Mouse (Mus musculus) left cerebral cortex, postnatal 14 days (tissue): ENCODE results near the gene Smyd3. TPM values are rescaled to one million over a fixed set of nuclear protein-coding genes. Genes with fewer than 3 reads are reported as not detected.

Source experiments
- DNase-seq, 2 experiments: peaks; one replicate each; pipeline ENCODE4 v3.0.0; 2021 to 2022; ENCODE audit warnings: low spot score in 2 of 2, mixed read lengths in 1 of 2
- intact Hi-C: fragments of 180-260 bp; cut with DNase I; formaldehyde crosslinking; loops from one replicate; pipeline ENCODE4 v1.15.1; 2025
- total RNA-seq, 2 experiments: library from RNA; stranded (reverse); gene quantifications; 2 replicates each; pipeline ENCODE4 v1.2.3; 2021

The Smyd3 gene
- total RNA-seq, 2 experiments from 2014 or later, result 19.1 to 20.6 TPM

DNA sequence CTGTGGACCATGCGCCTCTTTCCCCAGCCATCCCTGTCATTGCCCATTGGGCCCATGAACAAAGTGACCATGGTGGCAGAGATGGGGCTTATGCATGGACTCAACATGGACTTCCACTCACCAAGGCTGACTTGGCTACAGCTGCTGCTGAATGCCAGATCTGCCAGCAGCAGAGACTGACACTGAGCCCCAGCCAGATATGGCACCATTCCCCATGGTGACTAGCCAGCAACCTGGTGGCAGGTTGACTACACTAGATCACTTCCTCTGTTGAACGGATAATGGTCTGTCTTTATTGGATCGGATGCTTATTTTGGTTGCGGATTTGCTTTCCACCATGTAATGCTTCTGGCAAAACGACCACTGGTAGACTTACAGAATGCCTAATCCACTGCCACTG, 486.3 kb downstream of the Smyd3 start:
- DNase-seq, result no peak
- intact Hi-C loops, result no loop called here

DNA sequence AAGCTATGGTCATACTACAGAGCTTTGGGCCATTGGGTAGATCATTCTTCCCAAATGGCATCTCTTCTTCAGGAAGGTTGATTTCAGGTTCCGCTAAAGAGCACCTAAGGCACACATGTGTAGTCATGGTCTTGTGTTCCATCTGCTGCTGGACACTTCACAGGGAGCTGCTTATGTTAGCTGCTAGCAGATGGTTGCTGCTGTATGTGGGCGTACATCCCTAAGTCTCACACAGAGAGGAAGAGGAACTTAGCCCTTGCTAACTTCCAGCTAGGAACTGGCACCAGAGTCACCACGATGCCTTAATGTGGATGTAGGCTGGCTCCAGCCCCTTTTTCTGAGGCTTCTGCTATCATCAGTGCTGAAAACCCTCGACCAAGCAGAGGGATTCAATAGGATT, 491.2 kb downstream of the Smyd3 start:
- peak; percentile 29 to 37 for DNase-seq
- intact Hi-C loops, result no loop called here

DNA sequence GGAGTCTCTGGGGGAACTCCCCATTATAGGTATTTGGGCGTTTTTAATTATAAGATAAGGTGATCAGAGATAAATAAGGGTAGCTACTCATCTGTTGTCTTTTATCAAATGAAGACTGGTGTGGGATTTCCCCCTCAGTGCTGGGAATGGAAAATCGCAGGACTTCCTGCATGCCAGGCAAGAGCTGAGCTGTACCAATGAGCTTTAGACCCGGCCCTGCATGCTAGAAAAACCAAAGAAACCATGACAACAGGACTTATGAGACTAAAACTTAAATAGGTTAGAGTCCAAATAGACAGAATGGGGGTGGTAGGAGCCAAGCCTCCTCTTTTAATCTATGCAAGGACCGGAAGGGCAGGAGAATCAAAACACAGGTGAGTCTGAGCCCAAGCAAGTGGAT, 492.7 kb downstream of the Smyd3 start:
- intact Hi-C loops, result no loop called here
- no peak for DNase-seq

DNA sequence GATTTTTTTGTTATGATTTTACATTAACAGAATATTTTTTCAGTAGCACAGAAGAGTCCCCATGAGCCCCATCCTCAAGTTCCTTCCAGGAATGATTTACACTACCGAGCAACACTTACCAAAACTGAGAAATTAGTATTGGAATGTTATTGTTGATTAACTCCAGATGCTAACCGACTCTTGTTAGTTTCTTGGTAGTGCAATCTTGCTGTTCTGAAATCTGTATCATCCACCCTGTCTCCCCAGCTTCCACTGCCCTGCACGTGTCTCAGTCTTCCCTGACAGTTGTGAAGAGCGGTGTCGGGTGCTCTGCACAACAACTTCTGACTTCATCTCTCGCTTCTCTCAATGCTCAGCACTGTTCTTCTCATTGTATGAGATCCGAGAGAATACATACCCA, 494.4 kb downstream of the Smyd3 start:
- intact Hi-C loops, result no loop called here
- no peak for DNase-seq

DNA sequence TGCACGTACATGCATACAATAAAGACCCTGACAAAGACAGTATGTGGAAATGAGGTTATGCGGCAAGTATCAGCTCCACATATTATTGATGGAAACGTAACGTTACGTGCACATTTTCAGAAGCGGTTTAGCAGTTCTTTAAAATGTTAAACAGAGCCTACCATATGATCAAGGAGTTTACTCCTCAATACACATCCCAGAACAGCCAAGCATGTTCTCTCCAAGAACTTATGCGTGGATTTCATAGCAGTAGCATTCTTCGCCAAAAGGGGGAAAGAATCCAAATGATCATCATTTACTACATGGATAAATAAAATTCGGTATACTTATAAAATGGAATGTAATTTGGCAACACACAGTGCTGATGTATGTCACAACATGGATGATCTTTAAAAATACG, 500.4 kb downstream of the Smyd3 start:
- intact Hi-C loops, result no loop called here

DNA sequence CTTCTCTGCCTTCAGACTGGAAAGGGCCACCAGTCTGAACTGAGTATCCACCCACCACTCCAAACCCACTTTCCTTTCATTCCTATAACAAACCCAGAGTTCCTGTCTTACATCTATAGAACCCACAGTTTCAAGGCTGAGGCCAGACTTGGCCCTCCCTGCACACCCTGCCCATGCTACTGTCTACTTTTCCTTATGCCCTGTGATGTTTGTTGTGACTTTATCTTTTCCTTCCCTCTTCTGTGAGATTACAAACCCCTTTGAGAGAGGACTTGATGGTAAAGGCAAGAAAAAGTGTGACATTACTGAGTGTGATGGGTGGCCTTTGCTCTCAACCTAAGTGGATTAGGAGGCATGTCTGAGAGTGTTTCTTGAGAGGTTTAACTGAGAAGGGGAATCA, 504.8 kb downstream of the Smyd3 start:
- intact Hi-C loops, result no loop called here
- DNase-seq, result no peak

More for the DNA sequence above, 500.4 kb downstream of the Smyd3 start:
- DNase-seq, result no peak

DNA sequence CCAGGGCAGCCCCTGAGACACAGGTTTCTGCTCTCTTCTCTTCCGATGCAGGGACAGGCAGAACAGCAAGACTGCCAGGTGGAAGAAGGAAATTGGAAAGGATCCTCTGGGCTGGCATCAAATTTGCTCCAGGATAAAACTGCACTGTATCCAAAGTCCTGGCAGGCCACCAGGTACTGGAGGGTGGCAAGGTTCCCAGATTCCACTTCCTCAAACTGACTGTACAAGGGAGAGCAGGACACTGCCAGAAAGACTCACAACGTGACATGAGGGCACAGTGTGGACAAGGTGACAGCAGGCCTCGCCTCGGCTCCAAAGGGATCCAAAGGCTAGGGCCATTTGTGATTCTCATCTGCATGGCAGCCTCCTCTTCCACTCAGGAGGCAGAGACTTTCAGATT, 505.6 kb downstream of the Smyd3 start:
- intact Hi-C loops, result no loop called here
- peak; percentile 57 to 70 for DNase-seq

DNA sequence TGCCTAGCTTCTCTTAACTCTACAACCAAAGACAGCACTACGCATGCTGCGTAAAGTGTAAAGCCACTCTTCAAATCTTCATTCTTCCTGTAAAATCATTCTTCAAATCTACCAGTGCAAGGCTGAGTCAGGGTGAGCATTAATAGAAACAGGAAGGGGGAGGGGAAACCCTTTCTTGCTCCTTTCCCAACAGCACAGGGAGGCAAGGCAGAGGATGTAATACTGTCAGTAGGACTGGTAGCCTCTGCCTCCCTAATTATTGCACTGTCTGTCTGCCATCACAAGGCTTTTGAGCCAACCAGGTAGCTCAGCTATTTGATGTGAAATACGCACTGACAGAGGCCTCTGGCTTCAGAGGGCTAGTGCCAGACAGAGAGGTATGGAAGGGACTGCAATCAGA, 507.1 kb downstream of the Smyd3 start:
- DNase-seq, result no peak
- intact Hi-C loops, result no loop called here

DNA sequence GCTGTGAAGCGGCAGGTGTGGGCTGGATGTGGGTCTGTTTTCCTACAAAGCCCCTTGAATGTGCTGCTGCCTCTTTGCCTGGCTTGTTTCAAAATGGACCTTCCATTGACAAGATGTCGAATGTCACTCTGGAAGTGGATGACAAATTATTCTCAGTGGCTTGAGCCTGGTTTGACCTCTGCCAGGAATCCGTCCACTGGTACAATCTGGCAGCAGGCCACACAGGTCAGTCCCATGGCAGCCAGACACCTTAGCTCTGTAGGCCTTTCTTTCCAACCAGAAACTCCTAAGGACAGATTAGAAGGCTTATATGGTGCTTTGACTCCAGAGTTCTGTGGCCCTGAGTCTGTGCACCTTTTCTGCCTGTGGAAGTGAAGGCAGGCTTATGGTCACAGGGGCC, 507.9 kb downstream of the Smyd3 start:
- DNase-seq, result no peak
- intact Hi-C loops, result no loop called here

DNA sequence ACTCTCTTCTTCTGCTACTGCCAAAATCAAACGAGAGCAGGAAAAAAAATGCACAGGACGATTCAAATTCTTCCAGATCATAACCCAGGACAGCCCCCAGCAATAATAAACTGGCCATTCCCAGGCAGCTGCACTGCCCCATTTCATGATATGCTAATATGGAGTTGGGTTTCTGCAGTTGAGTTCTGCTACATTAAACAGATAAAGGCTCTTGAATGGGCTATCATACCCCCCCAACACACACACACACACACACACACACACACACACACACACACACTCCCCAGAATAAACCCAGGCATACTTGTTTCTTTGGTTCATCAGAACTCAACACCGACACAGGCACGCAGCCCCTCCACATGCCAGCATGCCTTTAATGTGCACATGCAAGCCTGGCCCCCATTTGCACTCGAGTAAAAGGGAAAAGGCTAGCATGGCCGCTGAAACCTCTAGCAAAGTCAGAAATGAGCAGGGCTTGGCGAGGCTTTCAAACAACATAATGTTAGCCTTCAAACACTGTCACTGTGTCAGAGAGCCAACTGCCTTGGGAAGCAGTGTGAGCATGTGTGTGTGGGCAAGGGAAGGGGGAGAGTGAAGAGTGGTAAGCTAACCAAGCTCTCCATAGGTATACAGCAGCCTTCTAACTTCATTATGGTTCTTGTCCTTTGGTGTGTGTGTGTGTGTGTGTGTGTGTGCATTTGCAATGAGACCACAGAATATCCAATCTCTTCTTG, 513.5 kb downstream of the Smyd3 start:
- peak in 1 of 2 experiments; percentile 25 for DNase-seq
- intact Hi-C loops, result no loop called here

DNA sequence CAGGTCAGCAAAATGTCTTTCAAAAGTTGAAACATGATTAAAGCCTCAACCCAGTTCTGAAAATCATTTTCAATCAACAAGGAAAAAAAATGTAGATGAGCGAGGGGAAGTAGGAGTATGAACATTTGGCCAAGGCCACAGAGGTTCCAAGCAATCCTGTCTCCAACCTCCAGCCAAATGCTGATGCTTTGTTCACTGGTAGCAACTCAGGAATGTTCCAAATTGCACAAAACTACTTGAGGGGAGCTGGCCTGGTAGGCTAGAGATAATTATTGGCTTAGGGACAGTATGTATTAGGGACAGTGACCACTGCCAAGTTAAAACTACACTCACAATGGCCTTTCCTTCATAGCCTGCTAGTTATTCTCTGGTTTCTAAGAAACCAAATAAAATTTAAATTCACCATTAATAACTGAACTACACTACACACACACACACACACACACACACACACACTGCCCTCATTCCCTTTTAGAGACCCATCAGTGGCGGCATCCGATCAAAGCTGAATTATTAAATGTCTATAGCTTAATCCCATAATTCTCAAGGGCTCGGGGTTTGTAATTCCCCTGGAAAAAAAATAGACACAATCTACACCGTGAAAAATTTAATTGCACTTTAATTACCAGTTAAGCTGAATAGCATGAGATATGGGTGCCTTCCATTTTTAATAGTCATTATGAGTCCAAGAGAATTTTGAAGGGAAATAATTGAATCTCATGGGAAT, 514.3 kb downstream of the Smyd3 start:
- no peak for DNase-seq
- intact Hi-C loops, result no loop called here

DNA sequence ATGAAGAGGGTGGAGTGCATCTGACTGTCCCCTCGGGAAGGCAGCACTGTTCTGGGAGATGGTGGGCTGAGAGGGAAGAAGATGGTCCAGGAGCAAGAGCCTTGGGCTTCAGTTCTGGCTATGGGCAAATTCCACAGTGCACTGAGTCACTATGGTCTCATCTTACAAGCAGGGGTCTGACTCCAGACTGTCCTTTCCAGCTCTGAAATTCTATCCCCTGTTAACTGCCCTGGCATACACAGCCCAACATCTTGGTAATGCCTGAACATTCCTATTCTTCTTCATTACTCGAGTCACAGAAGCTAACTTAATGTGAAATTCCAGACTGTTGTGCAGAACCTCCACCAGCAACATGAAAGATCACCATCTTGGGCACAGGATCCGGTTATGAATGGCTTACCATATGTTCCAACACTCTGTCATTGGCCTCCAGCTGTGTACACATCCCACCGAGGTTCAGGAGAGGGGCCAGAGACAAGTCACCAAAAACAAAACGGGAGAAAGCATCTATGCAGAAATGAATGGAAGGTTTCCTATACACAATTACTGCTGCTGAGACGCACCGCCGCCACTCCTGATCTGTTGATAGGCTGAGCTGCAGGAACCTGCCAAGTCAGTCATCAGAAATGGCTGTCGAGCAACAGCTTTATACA, 517.8 kb downstream of the Smyd3 start:
- intact Hi-C loops, result no loop called here
- no peak for DNase-seq

DNA sequence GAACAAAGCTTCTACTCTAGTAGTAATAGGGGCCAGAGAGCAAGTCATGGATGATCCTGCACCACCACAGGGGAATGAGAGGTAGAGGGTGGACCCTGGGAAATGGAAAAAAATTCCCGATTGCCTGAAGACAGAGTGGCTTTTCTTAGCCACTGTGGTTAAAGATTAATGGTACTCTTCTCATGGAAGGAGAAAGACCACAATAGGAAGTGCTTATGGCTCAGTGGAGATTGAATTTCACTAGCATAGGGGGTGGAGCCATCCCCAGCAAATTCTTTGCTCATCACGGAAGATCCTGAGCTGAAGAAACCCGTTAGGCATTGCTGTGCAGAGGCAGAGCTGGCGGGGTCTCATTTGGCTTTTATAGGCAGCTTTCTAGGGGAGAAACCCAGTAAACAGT, 520.0 kb downstream of the Smyd3 start:
- no peak for DNase-seq
- intact Hi-C loops, result no loop called here

DNA sequence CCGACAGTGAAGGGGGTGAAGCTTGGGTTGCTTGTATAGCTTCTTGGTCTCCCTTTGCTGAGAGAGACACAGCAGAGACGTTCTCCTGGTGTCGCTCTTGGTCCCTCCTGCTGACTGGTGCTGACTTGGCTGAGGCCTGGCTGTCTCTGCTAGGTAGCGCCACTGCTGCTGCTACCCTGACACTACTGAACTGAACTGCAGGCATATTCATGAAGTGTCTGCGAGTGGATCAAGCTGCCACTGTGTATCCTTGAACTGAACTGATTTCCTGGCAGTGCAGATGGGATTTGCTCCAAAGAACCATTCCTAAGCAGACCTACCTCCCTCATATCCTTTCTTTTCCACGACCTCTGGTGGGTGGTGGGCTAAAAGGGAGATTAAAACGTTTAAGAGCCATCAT, 523.6 kb downstream of the Smyd3 start:
- intact Hi-C loops, result loop anchor here (5.0 kb wide), 1 partner anchor 48 kb away; no protein-coding TSS in a partner anchor
- no peak for DNase-seq

DNA sequence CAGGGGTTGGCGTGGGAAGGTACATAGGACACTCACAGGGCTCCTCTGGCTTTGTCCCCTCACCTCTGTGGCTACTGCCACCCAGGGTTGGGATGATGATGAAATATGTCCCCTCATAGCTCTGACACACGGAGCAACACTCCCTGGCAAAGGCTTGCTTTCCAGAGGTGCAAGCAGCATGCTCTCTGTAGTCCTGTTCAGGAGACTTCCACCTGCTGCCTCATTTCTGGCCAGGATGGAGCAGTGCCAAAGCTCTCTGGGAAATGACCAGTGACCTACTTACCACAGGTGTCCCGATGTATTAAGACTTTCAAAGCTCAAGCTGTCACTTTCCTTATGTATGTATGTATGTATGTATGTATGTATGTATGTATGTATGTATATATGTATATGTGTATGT, 525.3 kb downstream of the Smyd3 start:
- no peak for DNase-seq
- intact Hi-C loops, result loop anchor here (5.0 kb wide), 1 partner anchor 50 kb away; no protein-coding TSS in a partner anchor

DNA sequence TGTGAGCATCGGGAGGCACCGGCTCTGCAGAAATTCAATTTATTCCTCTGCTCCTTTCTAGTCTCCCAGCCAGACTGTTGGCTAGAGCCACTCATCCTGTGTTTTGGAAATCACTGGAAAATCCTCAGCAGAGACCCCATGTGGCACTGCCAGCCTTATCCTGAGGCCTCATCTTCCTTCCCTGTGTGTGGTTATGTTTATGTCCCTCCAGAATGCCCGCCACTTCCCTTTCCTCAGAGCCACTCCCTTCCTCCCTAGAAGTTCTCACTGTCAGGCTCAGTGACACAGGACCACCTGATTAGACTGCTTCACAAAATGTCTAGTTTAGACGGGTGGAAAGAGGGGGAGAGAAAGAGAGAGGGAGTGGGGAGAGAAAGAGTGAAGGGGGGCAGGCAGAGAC, 526.4 kb downstream of the Smyd3 start:
- no peak for DNase-seq
- intact Hi-C loops, result loop anchor here (5.0 kb wide), 1 partner anchor 51 kb away; no protein-coding TSS in a partner anchor

DNA sequence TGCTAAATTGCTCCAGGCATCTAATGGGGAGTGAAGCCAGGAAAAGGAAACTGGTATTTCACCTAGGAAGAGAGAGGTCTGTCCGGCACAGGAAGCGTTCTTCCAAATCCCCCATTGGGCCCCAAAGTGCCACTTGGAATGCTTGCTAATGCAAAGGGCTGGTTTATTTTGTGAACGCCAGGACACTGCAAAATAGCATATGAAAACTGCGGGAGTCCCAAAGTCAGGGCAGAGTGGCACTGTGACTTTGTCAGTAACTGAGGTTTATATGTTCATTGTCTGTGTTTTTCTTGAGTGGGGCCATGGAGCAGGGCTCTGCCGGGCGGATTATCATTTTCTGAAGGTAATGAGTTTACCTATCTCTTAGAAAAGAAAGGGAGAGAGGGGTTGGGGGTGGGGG, 526.8 kb downstream of the Smyd3 start:
- intact Hi-C loops, result loop anchor here (5.0 kb wide), 1 partner anchor 51 kb away; no protein-coding TSS in a partner anchor
- DNase-seq, result no peak

DNA sequence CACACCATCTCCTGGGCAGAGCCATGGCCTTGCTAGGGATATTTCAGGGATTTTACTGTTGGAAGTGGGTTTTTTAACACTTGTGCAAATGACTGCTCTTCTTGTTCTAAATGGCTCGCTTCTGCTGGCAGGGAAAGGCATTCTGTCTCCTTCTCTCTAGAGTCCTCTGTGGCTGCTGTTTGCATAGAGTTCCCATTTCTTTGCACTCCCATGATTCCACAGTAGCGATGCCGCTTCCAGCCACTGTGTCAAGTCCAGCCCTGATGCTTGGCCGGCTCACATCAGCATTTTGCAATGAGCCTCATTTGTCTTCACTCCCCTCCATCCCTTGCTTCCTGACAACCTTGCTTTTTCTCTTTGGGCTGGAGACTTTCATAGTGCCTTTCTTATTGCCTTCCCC, 528.4 kb downstream of the Smyd3 start:
- intact Hi-C loops, result no loop called here
- DNase-seq, result no peak

DNA sequence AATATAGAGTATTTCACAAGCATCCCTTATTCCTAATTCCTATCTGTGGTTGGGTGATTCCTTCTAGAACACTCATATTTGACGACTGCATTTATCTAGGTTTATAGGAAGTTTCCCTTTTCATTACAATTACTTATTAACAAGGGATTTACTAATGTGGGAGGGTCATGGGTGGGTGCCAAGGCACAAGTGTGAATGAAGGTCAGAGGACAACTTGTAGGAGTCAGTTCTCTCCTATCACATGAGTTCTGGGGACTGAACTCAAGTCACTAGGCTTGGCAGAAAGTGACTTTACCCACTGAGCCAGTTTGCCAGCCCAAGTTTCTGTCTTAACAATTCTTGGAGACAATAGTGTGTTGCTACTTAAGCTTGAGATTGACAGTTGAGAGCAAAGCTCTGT, 529.7 kb downstream of the Smyd3 start:
- intact Hi-C loops, result no loop called here
- no peak for DNase-seq

DNA sequence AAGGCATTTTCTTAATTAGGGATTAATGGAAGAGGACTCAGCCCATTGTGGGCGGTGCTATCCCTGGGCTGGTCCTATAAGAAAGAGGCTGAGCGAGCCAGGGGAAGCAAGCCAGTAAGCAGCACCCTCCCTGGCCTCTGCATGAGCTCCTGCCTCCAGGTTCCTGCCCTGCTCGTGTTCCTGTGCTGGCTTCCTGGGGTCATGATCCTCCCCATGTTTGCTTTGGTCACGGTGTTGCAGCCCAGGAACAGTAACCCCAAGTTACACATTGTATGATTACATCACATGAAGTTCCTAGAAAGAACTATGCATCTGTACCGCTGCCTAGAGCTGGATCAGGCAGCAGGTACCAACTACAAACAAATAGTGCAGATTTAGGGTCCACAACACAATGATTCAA, 536.2 kb downstream of the Smyd3 start:
- no peak for DNase-seq
- intact Hi-C loops, result no loop called here

DNA sequence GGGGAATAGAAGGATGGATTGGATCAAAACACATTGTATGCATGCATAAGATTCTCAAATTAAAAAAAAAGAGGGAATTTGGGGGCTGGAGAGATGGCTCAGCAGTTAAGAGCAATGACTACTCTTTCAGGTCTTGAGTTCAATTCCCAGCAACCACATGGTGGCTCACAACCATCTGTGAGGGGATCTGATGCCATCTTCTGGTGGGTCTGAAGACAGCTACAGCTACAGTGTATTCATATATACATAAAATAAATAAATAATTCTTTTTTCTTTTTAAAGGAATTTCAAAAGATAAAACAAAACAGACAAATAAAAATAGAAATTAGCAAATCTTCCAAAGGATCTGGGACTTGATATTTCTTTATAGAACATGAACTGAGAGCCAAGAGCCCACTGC, 537.7 kb downstream of the Smyd3 start:
- no peak for DNase-seq
- intact Hi-C loops, result no loop called here
